Mouse (Mus musculus): Measurements from ENCODE around the gene Shank3. TPM values are rescaled to one million over a fixed set of nuclear protein-coding genes. Genes with fewer than 3 reads are reported as not detected.

Shank3 gene
- polyA plus RNA-seq, 1 experiment from 2014 or later, result 9.6 TPM

DNA sequence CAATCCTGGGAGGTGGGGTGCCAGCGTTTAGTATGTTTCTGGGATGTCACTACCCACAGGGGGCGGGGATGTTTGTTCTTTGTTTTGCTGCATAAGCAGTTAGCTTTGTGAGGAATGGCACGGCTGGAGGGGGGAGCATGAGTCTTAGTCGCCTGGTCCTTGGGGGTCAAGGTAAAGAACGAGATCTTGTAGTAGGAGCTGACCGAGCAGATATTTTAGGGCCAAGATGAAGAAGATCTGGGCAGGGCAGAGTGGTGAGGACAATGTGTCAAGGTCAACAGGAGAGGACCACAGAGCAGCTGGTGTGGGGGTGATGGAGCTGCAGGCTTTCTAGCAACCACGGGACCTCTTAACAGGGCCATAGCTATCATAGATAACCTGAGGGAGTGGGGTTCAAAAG, 28.0 kb downstream of the Shank3 start:
- ATAC-seq (ENCODE audit: low FRiP score, low read depth), result no peak
- Histone ChIP-seq H3K4me3 (no peak overlapping the region), H3K4me2 (no peak overlapping the region), H3K9me3 (no peaks in the 10 kb centered on the region), H3K36me3 (0 out of 2 replicates have a peak, but pooled peaks cover 3% of the 10 kb centered on the region), H3K27ac (replicated peaks) (no peak overlapping the region), H3K9ac (no peak overlapping the region), H3K27me3 (0 out of 2 replicates have a peak, but pooled peaks cover 4% of the 10 kb centered on the region), H3K4me1 (replicated peaks) (peaks cover 32% of the 10 kb centered on the region)
- 74% methylated on average over 7 of the region's 7 CpGs for WGBS

DNA sequence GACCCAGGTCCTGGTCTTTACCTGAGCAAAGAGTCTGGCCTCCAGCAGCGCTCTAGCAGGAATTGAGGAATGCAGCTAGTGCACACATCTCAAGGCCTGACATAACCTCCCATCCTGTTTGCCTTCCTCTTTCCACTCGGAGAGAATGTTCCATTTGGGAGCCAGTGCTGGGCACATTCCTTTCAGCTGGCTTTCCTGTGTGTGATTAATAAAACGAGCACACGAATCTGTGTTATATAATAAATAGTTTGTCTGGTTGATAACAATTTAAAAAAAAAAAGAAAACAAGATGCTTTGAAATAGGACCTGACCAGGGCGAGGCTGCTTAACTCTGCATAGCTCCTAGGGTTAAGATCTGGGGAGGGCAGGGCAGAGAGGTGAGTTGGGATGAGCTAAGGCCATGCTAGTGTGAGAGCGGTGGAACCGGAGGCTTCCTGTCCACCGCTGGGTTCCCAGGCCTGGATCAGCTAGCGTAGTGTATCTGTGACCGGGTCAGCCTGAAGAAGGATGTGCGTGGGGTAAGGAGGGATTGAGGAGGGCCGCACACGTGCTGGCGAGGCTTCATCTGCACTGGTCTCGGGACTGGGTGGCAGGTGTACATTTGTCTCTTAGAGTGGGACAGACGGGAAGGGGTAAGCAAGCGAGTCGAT, 28.9 kb downstream of the Shank3 start:
- WGBS, result 91% methylated on average over 18 of the region's 18 CpGs
- H3K9me3 ChIP-seq, result no peaks in the 10 kb centered on the region

DNA sequence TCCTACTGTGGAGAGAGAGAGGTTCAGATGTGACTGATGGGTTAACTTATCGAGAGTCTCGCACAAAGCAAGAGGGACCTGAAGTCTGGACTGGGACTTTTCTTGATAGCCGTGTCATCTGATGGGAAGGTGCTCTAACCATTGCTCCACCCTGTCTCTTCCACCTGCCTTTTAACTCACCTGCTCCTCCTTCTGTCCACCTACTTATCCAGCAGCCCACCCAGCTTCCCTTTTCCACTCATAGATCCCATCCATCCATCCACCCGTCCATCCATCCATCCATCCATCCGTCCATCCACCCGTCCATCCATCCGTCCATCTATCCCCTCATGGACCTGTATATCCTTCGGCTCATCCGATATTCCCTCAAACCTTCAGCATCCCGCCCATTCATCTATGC, 29.5 kb downstream of the Shank3 start:
- Histone ChIP-seq H3K9ac (no peak overlapping the region), H3K4me3 (no peak overlapping the region), H3K27me3 (0 out of 2 replicates have a peak, but pooled peaks cover 4% of the 10 kb centered on the region), H3K4me1 (replicated peaks) (peaks cover 39% of the 10 kb centered on the region), H3K4me2 (no peak overlapping the region), H3K9me3 (no peaks in the 10 kb centered on the region), H3K27ac (replicated peaks) (no peak overlapping the region), H3K36me3 (0 out of 2 replicates have a peak, but pooled peaks cover 3% of the 10 kb centered on the region)
- WGBS, result 94% methylated on average over 10 of the region's 10 CpGs
- ATAC-seq (ENCODE audit: low FRiP score, low read depth), result no peak

More for the DNA sequence above, 28.9 kb downstream of the Shank3 start:
- H3K27me3 ChIP-seq, result 0 out of 2 replicates have a peak, but pooled peaks cover 4% of the 10 kb centered on the region
- H3K4me2 ChIP-seq, result no peak overlapping the region
- H3K4me3 ChIP-seq, result no peak overlapping the region
- peaks cover 35% of the 10 kb centered on the region for H3K4me1 ChIP-seq (replicated peaks)
- no peak for ATAC-seq (ENCODE audit: low FRiP score, low read depth)
- H3K9ac ChIP-seq, result no peak overlapping the region
- 0 out of 2 replicates have a peak, but pooled peaks cover 3% of the 10 kb centered on the region for H3K36me3 ChIP-seq
- H3K27ac ChIP-seq (replicated peaks), result no peak overlapping the region

DNA sequence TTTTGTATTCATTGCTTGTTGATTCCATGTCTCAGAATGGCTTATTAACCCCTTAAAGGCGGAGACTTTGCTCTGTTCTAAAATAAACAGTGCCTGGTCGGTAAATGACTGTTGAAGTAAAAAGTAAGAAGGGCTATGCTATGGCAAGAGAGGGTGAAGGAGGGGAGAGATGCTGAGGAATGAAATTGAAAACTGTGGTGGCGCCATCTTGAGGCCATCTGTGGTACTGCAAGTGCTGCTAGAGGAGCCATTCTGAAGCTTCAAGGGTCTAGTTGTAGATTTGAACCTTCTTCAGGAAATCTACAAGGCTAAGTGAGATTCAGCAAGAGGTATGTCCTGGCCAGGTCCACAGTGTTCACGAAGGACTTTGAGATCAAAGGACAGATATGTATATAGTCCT, 30.9 kb downstream of the Shank3 start:
- Histone ChIP-seq H3K36me3 (0 out of 2 replicates have a peak, but pooled peaks cover 3% of the 10 kb centered on the region), H3K9me3 (no peaks in the 10 kb centered on the region), H3K4me3 (no peak overlapping the region), H3K9ac (no peak overlapping the region), H3K27ac (replicated peaks) (peak overlapping the region; percentile 31; the same call in 1 of the 2 replicates), H3K4me2 (no peak overlapping the region), H3K27me3 (no peaks in the 10 kb centered on the region), H3K4me1 (replicated peaks) (peaks cover 32% of the 10 kb centered on the region)
- no peak for ATAC-seq (ENCODE audit: low FRiP score, low read depth)
- 7% methylated on average over 4 of the region's 4 CpGs for WGBS

DNA sequence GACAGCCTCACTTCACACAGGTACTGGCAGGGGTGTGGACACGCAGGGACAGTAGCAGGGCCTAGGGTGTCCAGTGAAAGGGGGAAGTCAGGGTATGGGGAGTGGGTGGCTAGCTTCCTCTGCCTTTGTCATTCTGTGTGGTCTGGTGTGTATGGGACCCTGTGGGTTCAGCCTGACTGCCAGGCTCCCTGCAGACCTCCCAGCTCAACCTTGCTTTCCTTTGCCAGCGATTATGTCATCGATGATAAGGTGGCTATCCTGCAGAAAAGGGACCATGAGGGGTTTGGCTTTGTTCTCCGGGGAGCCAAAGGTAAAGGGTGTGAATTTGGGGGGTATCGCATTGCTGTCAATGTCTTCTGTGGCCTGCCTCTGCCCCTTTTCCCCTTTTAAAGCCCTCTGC, 32.0 kb downstream of the Shank3 start:
- no peak overlapping the region for H3K4me3 ChIP-seq
- H3K9ac ChIP-seq, result no peak overlapping the region
- no peak overlapping the region for H3K4me2 ChIP-seq
- WGBS, result 96% methylated on average over 5 of the region's 5 CpGs
- H3K27ac ChIP-seq (replicated peaks), result no peak overlapping the region
- peaks cover 32% of the 10 kb centered on the region for H3K4me1 ChIP-seq (replicated peaks)
- no peaks in the 10 kb centered on the region for H3K27me3 ChIP-seq
- no peak for ATAC-seq (ENCODE audit: low FRiP score, low read depth)
- H3K9me3 ChIP-seq, result no peaks in the 10 kb centered on the region
- 0 out of 2 replicates have a peak, but pooled peaks cover 3% of the 10 kb centered on the region for H3K36me3 ChIP-seq

DNA sequence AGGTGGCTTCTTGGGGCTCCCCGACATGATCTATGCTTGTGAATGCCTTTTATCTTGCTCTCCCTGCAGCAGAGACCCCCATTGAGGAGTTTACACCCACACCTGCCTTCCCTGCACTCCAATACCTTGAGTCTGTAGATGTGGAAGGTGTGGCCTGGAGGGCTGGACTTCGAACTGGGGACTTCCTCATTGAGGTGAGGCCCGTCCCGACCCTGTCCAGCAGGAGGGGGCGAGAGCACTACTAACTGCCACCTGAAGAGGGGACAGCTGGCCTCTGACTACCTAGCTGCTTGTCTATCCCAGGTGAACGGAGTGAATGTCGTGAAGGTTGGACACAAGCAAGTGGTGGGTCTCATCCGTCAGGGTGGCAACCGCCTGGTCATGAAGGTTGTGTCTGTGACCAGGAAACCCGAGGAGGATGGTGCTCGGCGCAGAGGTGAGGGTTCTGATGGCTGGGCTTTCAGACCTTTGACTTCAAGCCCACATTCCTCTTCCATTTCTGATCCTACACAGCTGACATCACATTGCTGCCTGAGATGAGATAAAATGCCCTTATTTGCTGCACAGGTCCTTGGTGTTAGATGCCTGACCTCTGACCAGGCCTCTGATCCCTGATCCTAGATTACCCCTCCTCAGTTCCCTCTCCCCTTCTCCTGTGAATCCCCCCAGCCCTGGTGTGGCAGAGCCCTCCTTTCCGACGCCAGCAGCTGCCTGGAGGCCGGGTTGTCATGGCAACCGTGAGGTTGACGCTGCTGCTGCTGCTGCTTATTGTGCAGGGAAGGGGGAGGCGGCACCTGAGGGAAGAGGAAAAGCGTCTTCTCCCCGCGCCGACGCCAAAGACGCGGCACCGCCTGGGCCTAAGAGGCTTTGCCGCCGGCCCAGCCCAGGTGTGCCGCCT, 32.9 kb downstream of the Shank3 start:
- no peaks in the 10 kb centered on the region for H3K27me3 ChIP-seq
- WGBS, result 30% methylated on average over 29 of the region's 29 CpGs
- H3K4me2 ChIP-seq, result peak overlapping the region; percentile 81
- ATAC-seq (ENCODE audit: low FRiP score, low read depth), result peak; percentile 80
- H3K36me3 ChIP-seq, result no peaks in the 10 kb centered on the region
- peak overlapping the region; percentile 88 for H3K27ac ChIP-seq (replicated peaks)
- peak overlapping the region; percentile 46 for H3K4me3 ChIP-seq
- H3K9me3 ChIP-seq, result no peaks in the 10 kb centered on the region
- H3K4me1 ChIP-seq (replicated peaks), result peaks cover 32% of the 10 kb centered on the region
- H3K9ac ChIP-seq, result peak overlapping the region; percentile 49

DNA sequence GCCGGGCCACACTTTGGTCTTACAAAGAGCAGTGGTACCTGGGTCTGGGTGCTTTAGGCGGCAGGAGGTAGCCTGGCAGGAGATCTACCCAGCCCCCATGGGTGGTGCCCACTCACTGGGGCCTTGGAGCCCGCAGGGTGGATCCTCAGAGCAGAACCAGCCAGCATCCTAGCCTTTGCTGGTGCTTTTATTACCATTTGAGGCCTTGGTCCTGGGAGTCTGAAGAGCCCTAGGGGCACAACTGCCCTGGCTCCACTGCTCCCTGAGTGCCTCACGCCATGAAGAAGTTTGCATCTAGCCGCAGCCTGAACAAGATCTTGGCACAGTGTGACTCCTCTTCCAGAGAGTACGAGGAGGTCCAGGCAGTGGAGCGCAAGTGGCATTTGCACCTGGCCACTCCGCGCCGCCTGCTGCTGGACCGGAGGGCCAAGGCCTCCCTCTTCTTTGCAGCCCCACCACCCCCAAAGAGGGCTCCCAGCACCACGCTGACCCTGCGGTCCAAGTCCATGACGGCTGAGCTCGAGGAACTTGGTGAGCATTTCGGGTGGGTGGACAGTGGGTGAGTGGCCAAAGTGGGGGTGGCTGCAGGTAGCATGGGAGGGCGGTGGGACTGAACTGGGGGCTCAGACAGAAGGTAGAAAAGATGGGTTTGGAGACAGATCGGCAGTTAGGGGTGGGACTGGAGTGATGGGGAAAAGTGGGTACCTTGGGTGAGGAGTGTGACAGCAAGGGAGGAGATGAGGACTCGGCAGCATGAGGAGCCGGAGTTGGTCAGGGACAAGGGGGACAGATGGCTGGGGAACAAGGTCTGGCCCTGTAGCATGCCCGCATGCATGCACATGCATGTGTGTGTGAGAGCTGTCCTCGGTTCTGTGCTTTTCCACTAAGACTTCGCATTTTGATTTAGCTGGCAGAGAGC, 33.8 kb downstream of the Shank3 start:
- WGBS, result 63% methylated on average over 23 of the region's 23 CpGs
- H3K4me2 ChIP-seq, result peak overlapping the region; percentile 81

DNA sequence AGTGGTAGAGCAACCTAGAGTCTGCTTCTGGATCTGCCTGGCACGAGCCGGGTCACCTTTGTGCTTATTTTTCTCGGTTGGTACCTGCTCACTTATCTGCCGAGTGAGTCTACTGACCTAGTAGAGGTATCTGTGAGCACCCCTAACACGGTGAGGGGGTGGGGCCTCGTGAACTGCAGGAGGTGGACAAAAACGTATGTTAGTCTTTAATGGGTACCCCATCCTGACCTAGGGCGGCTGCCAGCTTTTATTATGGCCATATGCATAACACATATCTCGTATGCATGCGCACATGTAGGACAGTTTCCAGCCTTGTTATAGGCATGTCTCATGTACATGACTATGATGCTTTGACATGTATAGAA, 34.4 kb downstream of the Shank3 start:
- H3K4me2 ChIP-seq, result peak overlapping the region; percentile 81
- peaks cover 32% of the 10 kb centered on the region for H3K4me1 ChIP-seq (replicated peaks)
- no peak overlapping the region; the same call in 1 of the 2 replicates for H3K27ac ChIP-seq (replicated peaks)
- WGBS, result 82% methylated on average over 10 of the region's 10 CpGs
- H3K27me3 ChIP-seq, result no peaks in the 10 kb centered on the region
- ATAC-seq (ENCODE audit: low FRiP score, low read depth), result no peak
- H3K9me3 ChIP-seq, result no peaks in the 10 kb centered on the region
- peak overlapping the region; percentile 46 for H3K4me3 ChIP-seq
- H3K9ac ChIP-seq, result peak overlapping the region; percentile 49; the same call in 1 of the 2 replicates
- no peaks in the 10 kb centered on the region for H3K36me3 ChIP-seq

More for the DNA sequence above, 33.8 kb downstream of the Shank3 start:
- peak overlapping the region; percentile 49 for H3K9ac ChIP-seq
- H3K9me3 ChIP-seq, result no peaks in the 10 kb centered on the region
- H3K27me3 ChIP-seq, result no peaks in the 10 kb centered on the region
- H3K4me1 ChIP-seq (replicated peaks), result peaks cover 32% of the 10 kb centered on the region
- H3K36me3 ChIP-seq, result no peaks in the 10 kb centered on the region
- peak overlapping the region; percentile 46 for H3K4me3 ChIP-seq
- H3K27ac ChIP-seq (replicated peaks), result peak overlapping the region; percentile 88
- ATAC-seq (ENCODE audit: low FRiP score, low read depth), result peak; percentile 51

DNA sequence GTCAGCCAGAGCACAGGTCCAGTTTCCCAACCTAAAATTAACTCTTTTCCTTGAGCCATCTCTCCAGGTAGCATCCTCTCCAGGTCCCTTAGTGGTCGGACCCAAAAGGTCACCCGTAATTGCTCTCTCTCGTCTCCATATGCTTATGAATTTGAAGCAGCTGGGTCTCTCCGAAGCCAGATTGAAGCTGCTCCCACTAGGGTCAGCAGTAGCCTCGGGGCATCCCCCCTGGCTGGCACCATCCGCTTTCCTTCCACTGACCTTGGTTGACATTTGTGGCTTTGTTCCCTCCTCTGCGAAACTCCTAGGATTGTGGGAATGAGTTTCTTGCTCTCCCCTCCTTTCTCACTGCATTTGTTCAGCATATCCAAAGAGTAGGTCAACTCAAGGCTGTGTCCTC, 44.7 kb downstream of the Shank3 start:
- Histone ChIP-seq H3K27me3 (no peaks in the 10 kb centered on the region), H3K9ac (no peak overlapping the region), H3K4me2 (no peak overlapping the region), H3K36me3 (peaks cover 12% of the 10 kb centered on the region; the same call in 1 of the 2 replicates), H3K4me3 (no peak overlapping the region), H3K9me3 (no peaks in the 10 kb centered on the region), H3K4me1 (replicated peaks) (peaks cover 20% of the 10 kb centered on the region), H3K27ac (replicated peaks) (no peak overlapping the region)
- 76% methylated on average over 7 of the region's 7 CpGs for WGBS
- no peak for ATAC-seq (ENCODE audit: low FRiP score, low read depth)

DNA sequence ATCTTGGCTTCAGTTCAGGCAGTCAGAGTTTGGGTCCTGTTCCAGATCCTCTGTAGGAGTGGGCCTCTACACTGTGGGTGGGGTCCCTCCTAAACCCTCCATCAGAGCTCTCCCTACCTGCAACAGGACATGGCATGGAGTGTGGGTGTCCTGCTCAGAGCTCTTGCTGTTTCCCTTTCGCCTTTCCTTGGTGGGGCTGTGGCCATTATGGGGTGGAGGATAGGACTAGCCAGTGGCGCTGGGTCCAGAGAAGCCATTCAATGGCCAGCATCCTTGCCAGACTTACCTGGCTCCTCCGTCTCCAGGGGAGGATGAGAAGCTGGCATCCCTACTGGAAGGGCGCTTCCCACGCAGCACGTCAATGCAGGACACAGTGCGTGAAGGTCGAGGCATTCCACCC, 47.9 kb downstream of the Shank3 start:
- H3K4me1 ChIP-seq (replicated peaks), result peaks cover 23% of the 10 kb centered on the region
- H3K9me3 ChIP-seq, result no peaks in the 10 kb centered on the region
- no peak for ATAC-seq (ENCODE audit: low FRiP score, low read depth)
- no peaks in the 10 kb centered on the region for H3K27me3 ChIP-seq
- peaks cover 12% of the 10 kb centered on the region; the same call in 1 of the 2 replicates for H3K36me3 ChIP-seq
- H3K4me3 ChIP-seq, result no peak overlapping the region
- 57% methylated on average over 8 of the region's 8 CpGs for WGBS
- no peak overlapping the region for H3K27ac ChIP-seq (replicated peaks)
- peak overlapping the region; percentile 45 for H3K4me2 ChIP-seq
- H3K9ac ChIP-seq, result no peak overlapping the region

Data from hindbrain, embryonic 15.5 days (tissue).